Mouse (Mus musculus): ENCODE results near the gene Sult5a1. TPM values are rescaled to one million over a fixed set of nuclear protein-coding genes. Genes with fewer than 3 reads are reported as not detected.

The Sult5a1 gene
- polyA plus RNA-seq, 1 experiment from 2014 or later, result 3.8 TPM

- H3K4me1 ChIP-seq, result peaks cover 29% of the 10 kb centered on the region
- no peak overlapping the region for H3K4me3 ChIP-seq
- no peak for DNase-seq (ENCODE audit: low spot score)
- no peaks in the 10 kb centered on the region for H3K36me3 ChIP-seq
- peaks cover 8% of the 10 kb centered on the region; the same call in 1 of the 2 replicates for H3K27me3 ChIP-seq (ENCODE audit: low read depth, poor library complexity, severe bottlenecking)
- H3K27ac ChIP-seq (replicated peaks), result no peak overlapping the region
- H3K9me3 ChIP-seq (replicated peaks), result peaks cover 4% of the 10 kb centered on the region; the same call in 1 of the 2 replicates
- WGBS, result 94% methylated on average over 2 of the region's 2 CpGs
Measured at GRCm38 (mm10) chr8:123132953-123133352, 25.2 kb downstream of the Sult5a1 start.

- no peaks in the 10 kb centered on the region for H3K36me3 ChIP-seq
- 73% methylated on average over 9 of the region's 9 CpGs for WGBS
- H3K9me3 ChIP-seq (replicated peaks), result peaks cover 4% of the 10 kb centered on the region; the same call in 1 of the 2 replicates
- no peak overlapping the region for H3K27ac ChIP-seq (replicated peaks)
- no peak overlapping the region for H3K4me3 ChIP-seq
- H3K4me1 ChIP-seq, result peaks cover 26% of the 10 kb centered on the region
- peaks cover 27% of the 10 kb centered on the region for H3K27me3 ChIP-seq (ENCODE audit: low read depth, poor library complexity, severe bottlenecking)
- DNase-seq (ENCODE audit: low spot score), result no peak
Measured at GRCm38 (mm10) chr8:123131041-123131440, 27.1 kb downstream of the Sult5a1 start.

- H3K27me3 ChIP-seq (ENCODE audit: low read depth, poor library complexity, severe bottlenecking), result peaks cover 52% of the 10 kb centered on the region
Measured at GRCm38 (mm10) chr8:123126193-123126816, 31.8 kb downstream of the Sult5a1 start.

GRCm38 (mm10) chr8:123122670-123123069 is 35.4 kb downstream of the Sult5a1 start:
- no peak overlapping the region for H3K27ac ChIP-seq (replicated peaks)
- H3K4me3 ChIP-seq, result no peak overlapping the region
- H3K4me1 ChIP-seq, result peaks cover 23% of the 10 kb centered on the region
- no peaks in the 10 kb centered on the region for H3K36me3 ChIP-seq
- DNase-seq (ENCODE audit: low spot score), result no peak
- no peaks in the 10 kb centered on the region for H3K9me3 ChIP-seq (replicated peaks)
- peaks cover 73% of the 10 kb centered on the region for H3K27me3 ChIP-seq (ENCODE audit: low read depth, poor library complexity, severe bottlenecking)
- 83% methylated on average over 5 of the region's 5 CpGs for WGBS

More at GRCm38 (mm10) chr8:123126193-123126816, 31.8 kb downstream of the Sult5a1 start:
- peak; percentile 68 for DNase-seq (ENCODE audit: low spot score)
- peak overlapping the region; percentile 29 for H3K4me3 ChIP-seq
- peaks cover 17% of the 10 kb centered on the region for H3K4me1 ChIP-seq
- WGBS, result 8% methylated on average over 19 of the region's 19 CpGs
- H3K9me3 ChIP-seq (replicated peaks), result no peaks in the 10 kb centered on the region
- no peaks in the 10 kb centered on the region for H3K36me3 ChIP-seq
- no peak overlapping the region for H3K27ac ChIP-seq (replicated peaks)

- no peak for DNase-seq (ENCODE audit: low spot score)
- Histone ChIP-seq H3K4me3 (no peak overlapping the region), H3K36me3 (no peaks in the 10 kb centered on the region), H3K9me3 (replicated peaks) (no peaks in the 10 kb centered on the region), H3K27me3 (ENCODE audit: low read depth, poor library complexity, severe bottlenecking) (peaks cover 73% of the 10 kb centered on the region), H3K4me1 (peaks cover 30% of the 10 kb centered on the region), H3K27ac (replicated peaks) (no peak overlapping the region)
- WGBS, result 77% methylated on average over 9 of the region's 9 CpGs
Measured at GRCm38 (mm10) chr8:123122059-123122458, 36.1 kb downstream of the Sult5a1 start.

GRCm38 (mm10) chr8:123117744-123118143 is 40.4 kb downstream of the Sult5a1 start:
- Histone ChIP-seq H3K36me3 (no peaks in the 10 kb centered on the region), H3K4me1 (peaks cover 24% of the 10 kb centered on the region), H3K9me3 (replicated peaks) (no peaks in the 10 kb centered on the region), H3K4me3 (peak overlapping the region; percentile 62), H3K27me3 (ENCODE audit: low read depth, poor library complexity, severe bottlenecking) (peaks cover 67% of the 10 kb centered on the region), H3K27ac (replicated peaks) (no peak overlapping the region)
- 2% methylated on average over 17 of the region's 17 CpGs for WGBS
- DNase-seq (ENCODE audit: low spot score), result no peak

GRCm38 (mm10) chr8:123117127-123117731 is 40.9 kb downstream of the Sult5a1 start, which contains the start of gene Cpne7:
TSS of gene Cpne7 (plus strand) at chr8:123117374.
- no peak for DNase-seq (ENCODE audit: low spot score)
- 1% methylated on average over 51 of the region's 51 CpGs for WGBS
- H3K27ac ChIP-seq (replicated peaks), result peak within 1 kb of the TSS; percentile 34; the same call in 1 of the 2 replicates

GRCm38 (mm10) chr8:123114644-123115043 is 43.5 kb downstream of the Sult5a1 start:
- DNase-seq (ENCODE audit: low spot score), result no peak
- Histone ChIP-seq H3K27me3 (ENCODE audit: low read depth, poor library complexity, severe bottlenecking) (peaks cover 56% of the 10 kb centered on the region), H3K27ac (replicated peaks) (no peak overlapping the region), H3K9me3 (replicated peaks) (no peaks in the 10 kb centered on the region), H3K36me3 (no peaks in the 10 kb centered on the region), H3K4me3 (no peak overlapping the region), H3K4me1 (peaks cover 33% of the 10 kb centered on the region)
- WGBS, result 87% methylated on average over 3 of the region's 3 CpGs

More at GRCm38 (mm10) chr8:123117127-123117731, 40.9 kb downstream of the Sult5a1 start, which contains the start of gene Cpne7:
- Histone ChIP-seq H3K9me3 (replicated peaks) (no peaks in the 10 kb centered on the region), H3K4me3 (peak within 1 kb of the TSS; percentile 62), H3K4me1 (peaks cover 24% of the 10 kb centered on the region), H3K36me3 (no peaks in the 10 kb centered on the region), H3K27me3 (ENCODE audit: low read depth, poor library complexity, severe bottlenecking) (peaks cover 63% of the 10 kb centered on the region)

- 82% methylated on average over 2 of the region's 2 CpGs for WGBS
Measured at GRCm38 (mm10) chr8:123113908-123114469, 44.1 kb downstream of the Sult5a1 start.

GRCm38 (mm10) chr8:123112892-123113291 is 45.2 kb downstream of the Sult5a1 start:
- 84% methylated on average over 9 of the region's 9 CpGs for WGBS
- Histone ChIP-seq H3K4me1 (peaks cover 30% of the 10 kb centered on the region), H3K36me3 (no peaks in the 10 kb centered on the region), H3K9me3 (replicated peaks) (no peaks in the 10 kb centered on the region), H3K27me3 (ENCODE audit: low read depth, poor library complexity, severe bottlenecking) (peaks cover 39% of the 10 kb centered on the region), H3K4me3 (no peak overlapping the region), H3K27ac (replicated peaks) (no peak overlapping the region)
- DNase-seq (ENCODE audit: low spot score), result no peak

More at GRCm38 (mm10) chr8:123113908-123114469, 44.1 kb downstream of the Sult5a1 start:
- Histone ChIP-seq H3K9me3 (replicated peaks) (no peaks in the 10 kb centered on the region), H3K4me1 (peaks cover 33% of the 10 kb centered on the region), H3K36me3 (no peaks in the 10 kb centered on the region), H3K27me3 (ENCODE audit: low read depth, poor library complexity, severe bottlenecking) (peaks cover 50% of the 10 kb centered on the region), H3K27ac (replicated peaks) (no peak overlapping the region), H3K4me3 (no peak overlapping the region)
- DNase-seq (ENCODE audit: low spot score), result no peak

- 18% methylated on average over 4 of the region's 4 CpGs for WGBS
- peaks cover 9% of the 10 kb centered on the region for H3K4me1 ChIP-seq
- H3K4me3 ChIP-seq, result no peak overlapping the region
- no peaks in the 10 kb centered on the region for H3K9me3 ChIP-seq (replicated peaks)
- peak; percentile 67 for DNase-seq (ENCODE audit: low spot score)
- H3K27ac ChIP-seq (replicated peaks), result no peak overlapping the region
- peaks cover 16% of the 10 kb centered on the region for H3K27me3 ChIP-seq (ENCODE audit: low read depth, poor library complexity, severe bottlenecking)
- H3K36me3 ChIP-seq, result peaks cover 5% of the 10 kb centered on the region
Measured at GRCm38 (mm10) chr8:123110649-123111048, 47.5 kb downstream of the Sult5a1 start.

- H3K9me3 ChIP-seq (replicated peaks), result no peaks in the 10 kb centered on the region
Measured at GRCm38 (mm10) chr8:123108953-123109352, 49.2 kb downstream of the Sult5a1 start.

GRCm38 (mm10) chr8:123108010-123108409 is 50.1 kb downstream of the Sult5a1 start:
- peaks cover 24% of the 10 kb centered on the region for H3K4me1 ChIP-seq
- H3K27me3 ChIP-seq (ENCODE audit: low read depth, poor library complexity, severe bottlenecking), result no peaks in the 10 kb centered on the region
- DNase-seq (ENCODE audit: low spot score), result no peak
- no peaks in the 10 kb centered on the region for H3K9me3 ChIP-seq (replicated peaks)
- WGBS, result 71% methylated on average over 1 of the region's 1 CpGs
- H3K36me3 ChIP-seq, result peaks cover 32% of the 10 kb centered on the region
- no peak overlapping the region for H3K27ac ChIP-seq (replicated peaks)
- no peak overlapping the region for H3K4me3 ChIP-seq

More at GRCm38 (mm10) chr8:123108953-123109352, 49.2 kb downstream of the Sult5a1 start:
- 85% methylated on average over 5 of the region's 5 CpGs for WGBS
- no peak for DNase-seq (ENCODE audit: low spot score)
- Histone ChIP-seq H3K27ac (replicated peaks) (no peak overlapping the region), H3K4me1 (peaks cover 15% of the 10 kb centered on the region), H3K4me3 (no peak overlapping the region), H3K27me3 (ENCODE audit: low read depth, poor library complexity, severe bottlenecking) (no peaks in the 10 kb centered on the region), H3K36me3 (peaks cover 22% of the 10 kb centered on the region)
